Mouse (Mus musculus) CH12.LX (cell line): ENCODE measurements around the gene Ms4a13.
"Not testable (repeated sequence)": the region's sequence is repeated elsewhere in the genome, so short reads cannot be mapped to it uniquely, and the experiment has no call there.

Experiments
- CHD2 ChIP-seq: IDR thresholded peaks from 2 replicates; pipeline ENCODE4 v1.6.1; 2011; ENCODE audit warnings: low read length, improper control_type of control experiment
- CTCF ChIP-seq, 2 experiments: IDR thresholded peaks in 1 of 2; conservative IDR thresholded peaks in 1 of 2; 2 replicates each; pipeline ENCODE4 v1.5.1; 2011 to 2012; ENCODE audit warnings: low read depth in 2 of 2, low read length in 2 of 2, improper control_type of control experiment in 1 of 2, inconsistent platforms in 1 of 2, mild to moderate bottlenecking in 1 of 2, moderate library complexity in 1 of 2
- MAX ChIP-seq: IDR thresholded peaks from 2 replicates; pipeline ENCODE4 v1.6.1; 2011; ENCODE audit warnings: low read length, improper control_type of control experiment

DNA sequence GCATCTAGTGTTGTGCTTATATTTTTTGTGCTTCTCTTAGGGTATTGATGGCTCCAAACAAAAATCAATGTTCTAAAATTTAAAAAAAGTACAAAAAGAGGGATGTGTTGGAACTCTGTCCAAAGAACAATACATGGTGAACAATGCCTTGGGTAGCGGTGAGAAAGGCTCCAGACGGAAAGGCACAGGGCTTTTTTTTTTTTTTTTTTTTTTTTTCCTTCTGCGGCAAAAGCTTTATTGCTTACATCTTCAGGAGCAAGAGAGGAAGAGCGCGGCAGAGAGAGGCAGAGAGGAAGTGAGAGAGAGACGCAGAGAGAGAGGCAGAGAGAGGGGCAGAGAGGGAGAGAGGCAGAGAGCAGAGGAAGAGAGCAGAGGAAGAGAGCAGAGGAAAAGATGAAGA is 38.6 kb downstream of the Ms4a13 start:
- TF ChIP-seq CTCF (conservative IDR thresholded peaks at IDR 0.05 in 1 of 2, IDR thresholded peaks at IDR 0.05 in 1 of 2; ENCODE audit: low read depth in 2 of 2, low read length in 2 of 2); MAX; CHD2: not testable (repeated sequence)
